Mouse (Mus musculus): ENCODE measurements around the gene Slc22a5. TPM values are rescaled to one million over a fixed set of nuclear protein-coding genes. Genes with fewer than 3 reads are reported as not detected.

Gene Slc22a5
- polyA plus RNA-seq, 1 experiment from 2014 or later, result 7.9 TPM

GRCm38 (mm10) chr11:53851795-53852194, 39.7 kb downstream of the Slc22a5 start:
- 48% methylated on average over 5 of the region's 5 CpGs for WGBS
- H3K4me1 ChIP-seq, result no peaks in the 10 kb centered on the region
- H3K27me3 ChIP-seq, result no peaks in the 10 kb centered on the region
- H3K4me3 ChIP-seq (replicated peaks), result no peak overlapping the region
- no peak overlapping the region for H3K27ac ChIP-seq
- no peaks in the 10 kb centered on the region for H3K36me3 ChIP-seq (replicated peaks)
- no peak overlapping the region for H3K9ac ChIP-seq
- H3K4me2 ChIP-seq, result no peak overlapping the region
- no peaks in the 10 kb centered on the region for H3K9me3 ChIP-seq
- ATAC-seq (ENCODE audit: low FRiP score), result no peak

- WGBS, result 32% methylated on average over 9 of the region's 9 CpGs
- Histone ChIP-seq H3K4me1 (no peaks in the 10 kb centered on the region), H3K9ac (no peak overlapping the region), H3K27me3 (no peaks in the 10 kb centered on the region), H3K9me3 (no peaks in the 10 kb centered on the region), H3K4me2 (peak overlapping the region; percentile 15; the same call in 1 of the 2 replicates), H3K4me3 (replicated peaks) (no peak overlapping the region), H3K36me3 (replicated peaks) (no peaks in the 10 kb centered on the region), H3K27ac (no peak overlapping the region)
- peak; percentile 64 for ATAC-seq (ENCODE audit: low FRiP score)
Measured at GRCm38 (mm10) chr11:53849588-53850320, 41.7 kb downstream of the Slc22a5 start.

- no peaks in the 10 kb centered on the region for H3K36me3 ChIP-seq (replicated peaks)
- H3K9ac ChIP-seq, result no peak overlapping the region
- 85% methylated on average over 6 of the region's 6 CpGs for WGBS
- H3K4me1 ChIP-seq, result no peaks in the 10 kb centered on the region
- ATAC-seq (ENCODE audit: low FRiP score), result no peak
- H3K4me3 ChIP-seq (replicated peaks), result no peak overlapping the region
- H3K4me2 ChIP-seq, result no peak overlapping the region
- no peaks in the 10 kb centered on the region for H3K9me3 ChIP-seq
- H3K27ac ChIP-seq, result no peak overlapping the region
- no peaks in the 10 kb centered on the region; the same call in 1 of the 2 replicates for H3K27me3 ChIP-seq
Measured at GRCm38 (mm10) chr11:53845680-53846079, 45.8 kb downstream of the Slc22a5 start.

GRCm38 (mm10) chr11:53843106-53843505, 48.4 kb downstream of the Slc22a5 start:
- no peaks in the 10 kb centered on the region for H3K9me3 ChIP-seq

GRCm38 (mm10) chr11:53842161-53842581, 49.3 kb downstream of the Slc22a5 start:
- no peak for ATAC-seq (ENCODE audit: low FRiP score)
- no peaks in the 10 kb centered on the region for H3K9me3 ChIP-seq
- 67% methylated on average over 4 of the region's 4 CpGs for WGBS
- H3K4me1 ChIP-seq, result no peaks in the 10 kb centered on the region
- no peak overlapping the region for H3K4me2 ChIP-seq
- H3K4me3 ChIP-seq (replicated peaks), result no peak overlapping the region
- H3K9ac ChIP-seq, result no peak overlapping the region
- H3K27ac ChIP-seq, result no peak overlapping the region
- H3K36me3 ChIP-seq (replicated peaks), result no peaks in the 10 kb centered on the region
- H3K27me3 ChIP-seq, result no peaks in the 10 kb centered on the region; the same call in 1 of the 2 replicates

More at GRCm38 (mm10) chr11:53843106-53843505, 48.4 kb downstream of the Slc22a5 start:
- Histone ChIP-seq H3K9ac (no peak overlapping the region), H3K4me1 (no peaks in the 10 kb centered on the region), H3K36me3 (replicated peaks) (no peaks in the 10 kb centered on the region), H3K4me2 (no peak overlapping the region), H3K27me3 (no peaks in the 10 kb centered on the region; the same call in 1 of the 2 replicates), H3K4me3 (replicated peaks) (no peak overlapping the region), H3K27ac (no peak overlapping the region)
- 79% methylated on average over 10 of the region's 10 CpGs for WGBS
- no peak for ATAC-seq (ENCODE audit: low FRiP score)

GRCm38 (mm10) chr11:53841514-53841913, 49.9 kb downstream of the Slc22a5 start:
- Histone ChIP-seq H3K27me3 (no peaks in the 10 kb centered on the region; the same call in 1 of the 2 replicates), H3K9me3 (no peaks in the 10 kb centered on the region), H3K4me2 (no peak overlapping the region), H3K4me3 (replicated peaks) (no peak overlapping the region), H3K36me3 (replicated peaks) (no peaks in the 10 kb centered on the region), H3K9ac (no peak overlapping the region), H3K27ac (no peak overlapping the region), H3K4me1 (no peaks in the 10 kb centered on the region)
- ATAC-seq (ENCODE audit: low FRiP score), result no peak
- WGBS, result 87% methylated on average over 12 of the region's 12 CpGs

- H3K4me3 ChIP-seq (replicated peaks), result no peak overlapping the region
- no peaks in the 10 kb centered on the region for H3K4me1 ChIP-seq
- H3K27me3 ChIP-seq, result no peaks in the 10 kb centered on the region; the same call in 1 of the 2 replicates
- H3K36me3 ChIP-seq (replicated peaks), result no peaks in the 10 kb centered on the region
- no peak overlapping the region for H3K27ac ChIP-seq
- WGBS, result 72% methylated on average over 8 of the region's 8 CpGs
- H3K4me2 ChIP-seq, result no peak overlapping the region
- ATAC-seq (ENCODE audit: low FRiP score), result no peak
- H3K9ac ChIP-seq, result no peak overlapping the region
- no peaks in the 10 kb centered on the region for H3K9me3 ChIP-seq
Measured at GRCm38 (mm10) chr11:53839663-53840642, 51.5 kb downstream of the Slc22a5 start.

- no peak overlapping the region for H3K4me3 ChIP-seq (replicated peaks)
- no peaks in the 10 kb centered on the region for H3K36me3 ChIP-seq (replicated peaks)
- H3K27ac ChIP-seq, result no peak overlapping the region
- no peak overlapping the region for H3K9ac ChIP-seq
- H3K4me2 ChIP-seq, result no peak overlapping the region
- 81% methylated on average over 6 of the region's 6 CpGs for WGBS
- H3K9me3 ChIP-seq, result no peaks in the 10 kb centered on the region
- H3K4me1 ChIP-seq, result no peaks in the 10 kb centered on the region
- ATAC-seq (ENCODE audit: low FRiP score), result no peak
- H3K27me3 ChIP-seq, result no peaks in the 10 kb centered on the region; the same call in 1 of the 2 replicates
Measured at GRCm38 (mm10) chr11:53839147-53839546, 52.3 kb downstream of the Slc22a5 start.

GRCm38 (mm10) chr11:53837731-53838130, 53.7 kb downstream of the Slc22a5 start:
- Histone ChIP-seq H3K4me1 (no peaks in the 10 kb centered on the region), H3K27ac (no peak overlapping the region), H3K36me3 (replicated peaks) (no peaks in the 10 kb centered on the region), H3K4me2 (no peak overlapping the region), H3K9ac (no peak overlapping the region), H3K4me3 (replicated peaks) (no peak overlapping the region), H3K27me3 (no peaks in the 10 kb centered on the region), H3K9me3 (no peaks in the 10 kb centered on the region)
- no peak for ATAC-seq (ENCODE audit: low FRiP score)
- 87% methylated on average over 5 of the region's 5 CpGs for WGBS

GRCm38 (mm10) chr11:53835379-53836010, 56.0 kb downstream of the Slc22a5 start:
- no peak overlapping the region for H3K4me2 ChIP-seq
- H3K9me3 ChIP-seq, result no peaks in the 10 kb centered on the region
- H3K27ac ChIP-seq, result no peak overlapping the region
- H3K4me3 ChIP-seq (replicated peaks), result no peak overlapping the region
- no peaks in the 10 kb centered on the region for H3K36me3 ChIP-seq (replicated peaks)
- no peak for ATAC-seq (ENCODE audit: low FRiP score)
- WGBS, result 93% methylated on average over 4 of the region's 4 CpGs
- no peak overlapping the region for H3K9ac ChIP-seq
- H3K27me3 ChIP-seq, result no peaks in the 10 kb centered on the region
- H3K4me1 ChIP-seq, result no peaks in the 10 kb centered on the region

GRCm38 (mm10) chr11:53825409-53825808, 66.1 kb downstream of the Slc22a5 start:
- Histone ChIP-seq H3K4me1 (no peaks in the 10 kb centered on the region), H3K36me3 (replicated peaks) (no peaks in the 10 kb centered on the region), H3K4me2 (no peak overlapping the region), H3K27ac (no peak overlapping the region), H3K4me3 (replicated peaks) (no peak overlapping the region), H3K9ac (no peak overlapping the region), H3K9me3 (no peaks in the 10 kb centered on the region), H3K27me3 (no peaks in the 10 kb centered on the region)
- 83% methylated on average over 4 of the region's 4 CpGs for WGBS
- no peak for ATAC-seq (ENCODE audit: low FRiP score)

- no peaks in the 10 kb centered on the region for H3K9me3 ChIP-seq
- H3K36me3 ChIP-seq (replicated peaks), result no peaks in the 10 kb centered on the region
- no peak overlapping the region for H3K4me2 ChIP-seq
- no peak overlapping the region for H3K4me3 ChIP-seq (replicated peaks)
- H3K9ac ChIP-seq, result no peak overlapping the region
- no peak overlapping the region for H3K27ac ChIP-seq
- WGBS, result 97% methylated on average over 3 of the region's 3 CpGs
- no peaks in the 10 kb centered on the region for H3K27me3 ChIP-seq
- no peak for ATAC-seq (ENCODE audit: low FRiP score)
- H3K4me1 ChIP-seq, result no peaks in the 10 kb centered on the region
Measured at GRCm38 (mm10) chr11:53821945-53822338, 69.5 kb downstream of the Slc22a5 start.

All from forebrain, embryonic 12.5 days (tissue).